10 mouse cellular contexts compared by ENCODE assay signal in the genomic region with DNA sequence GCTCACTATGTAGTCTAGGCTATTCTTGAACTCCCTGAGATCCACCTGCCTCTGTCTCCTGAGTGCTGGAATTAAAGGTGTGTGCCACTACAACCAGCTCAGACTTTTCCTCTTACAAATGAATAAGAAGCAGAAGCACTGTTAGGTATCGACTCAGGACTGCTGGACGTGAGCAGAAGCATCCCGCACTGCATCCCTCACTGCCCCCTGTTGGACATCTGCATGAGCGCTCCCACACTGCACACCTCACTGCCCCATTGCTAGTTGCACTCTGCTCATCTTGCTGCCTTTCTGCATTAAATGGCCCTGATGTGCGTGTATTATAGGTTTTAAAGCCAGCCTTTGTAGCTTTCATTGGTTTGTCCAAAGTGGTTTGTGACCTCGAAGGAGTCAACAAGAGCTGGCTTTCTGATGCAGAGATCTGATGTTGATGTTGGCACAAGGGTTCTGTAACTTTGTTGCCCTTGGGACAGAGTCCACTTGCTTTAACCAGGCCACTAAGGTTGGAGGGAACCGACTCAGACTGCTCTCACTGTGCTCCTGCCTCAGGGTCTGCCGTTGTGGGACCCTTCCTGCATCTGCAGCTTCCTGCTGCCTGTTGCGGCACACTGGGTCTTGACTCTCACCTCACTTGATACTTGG. TPM values are rescaled to one million over a fixed set of nuclear protein-coding genes. Genes with fewer than 3 reads are reported as not detected.
DNase-seq lines count a peak whose midpoint lies in the region; TF ChIP-seq lines count a peak whose summit lies in the region.
"Had no signal": no experiment of that assay in that cellular context is flagged by ENCODE, and none has a peak within 500 bp of the region (broad histone marks: within the 10 kb centered on the region; RNA-seq: fewer than 3 reads in every experiment).

No protein-coding gene starts in this region.

- peak; percentile 60 for DNase-seq in heart, postnatal 4 days
- DNase-seq in heart, adult 8-10 months (ENCODE audit: low spot score): no peak
- peak; percentile 47 for DNase-seq in thymus, postnatal 4 days
- DNase-seq in thymus, postnatal 36 days: no peak
- peak; percentile 62 for DNase-seq in splenic B cell, adult 2 months (ENCODE audit: low read depth, low spot score)
- DNase-seq in gastrocnemius, adult 8-10 months (ENCODE audit: low spot score in 2 of 2): no peak
- no peak for DNase-seq in right cerebral cortex, postnatal 25 days
- DNase-seq: layer of hippocampus, postnatal 36 days had no signal

- H3K27me3 ChIP-seq in splenic B cell, adult 2 months (ENCODE audit: control insufficient read depth, insufficient read depth, low read length, poor library complexity, severe bottlenecking): no peaks in the 10 kb centered on the region
- H3K27me3 ChIP-seq: embryonic facial prominence, embryonic 13.5 days had no signal

- no peak overlapping the region for H3K4me3 ChIP-seq in embryonic fibroblast, embryonic 13.5 days (ENCODE audit: insufficient read depth, low read length)
- H3K4me3 ChIP-seq: embryonic facial prominence, embryonic 13.5 days had no signal

- H3K36me3 ChIP-seq in splenic B cell, adult 2 months (ENCODE audit: control insufficient read depth, insufficient read depth, low read length, poor library complexity, severe bottlenecking): peaks cover 11% of the 10 kb centered on the region; the same call in 1 of the 2 replicates

- TF ChIP-seq CTCF in embryonic fibroblast, embryonic 13.5 days (IDR thresholded peaks at IDR 0.05; ENCODE audit: borderline replicate concordance, insufficient read depth, low read length): peak; percentile 90; the same call in 1 of the 2 replicates

- TF ChIP-seq POLR2A in embryonic fibroblast, embryonic 13.5 days (IDR thresholded peaks at IDR 0.05; ENCODE audit: low read depth, low read length): no peak

- H3K27ac ChIP-seq in embryonic fibroblast, embryonic 13.5 days (ENCODE audit: insufficient read depth, low read length): no peak overlapping the region
- H3K27ac ChIP-seq: embryonic facial prominence, embryonic 13.5 days had no signal

- H3K4me1 ChIP-seq in embryonic fibroblast, embryonic 13.5 days (ENCODE audit: control insufficient read depth, insufficient read depth, low read length): no peaks in the 10 kb centered on the region; the same call in 1 of the 2 replicates

RNA-seq across cellular contexts. Expression of a gene that starts 2.2 kb away (rescaled TPM):
- 10 to 100 TPM; 21.7 to 23.3 TPM for total RNA-seq in heart, postnatal 4 days (2021)
- total RNA-seq in heart, adult 8-10 months (2022): 10 to 100 TPM; 21.1 to 25.4 (median 21.4) TPM
- 20.4 and 21.3 TPM in 2 replicates for polyA plus RNA-seq in embryonic fibroblast, embryonic 13.5 days (2011; ENCODE audit: insufficient read length, low read depth, missing spikeins)
- 10 to 100 TPM; 28.6 to 35.4 (median 31.8) TPM for total RNA-seq in gastrocnemius, adult 8-10 months (2022)

RNA-seq across cellular contexts. Expression of a gene that starts 6.8 kb away (rescaled TPM):
- total RNA-seq in heart, postnatal 4 days (2021): 1 to 10 TPM; 4.3 to 4.6 TPM
- total RNA-seq in heart, adult 8-10 months (2022): 1 to 10 TPM in 3 of 4 experiments, under 1 TPM in 1; 0.54 to 2.1 (median 1.1) TPM
- not detected in 2 replicates for polyA plus RNA-seq in embryonic fibroblast, embryonic 13.5 days (2011; ENCODE audit: insufficient read length, low read depth, missing spikeins)
- not detected for total RNA-seq in gastrocnemius, adult 8-10 months (2022)

RNA-seq across cellular contexts. Expression of a gene that starts 32.2 kb away (rescaled TPM):
- 10 to 100 TPM; 48.1 to 49.6 TPM for total RNA-seq in heart, postnatal 4 days (2021)
- 10 to 100 TPM in 3 of 4 experiments, 1 to 10 TPM in 1; 7.0 to 23.9 (median 12.6) TPM for total RNA-seq in heart, adult 8-10 months (2022)
- 60.9 and 68.2 TPM in 2 replicates for polyA plus RNA-seq in embryonic fibroblast, embryonic 13.5 days (2011; ENCODE audit: insufficient read length, low read depth, missing spikeins)
- 100 to 1,000 TPM; 114 to 232 (median 117) TPM for total RNA-seq in gastrocnemius, adult 8-10 months (2022)

Comparison
In these comparisons a context has a peak if more than half of its experiments do, and no peak if none do; other contexts are left out.
1. DNase-seq: peak in heart, postnatal 4 days (single experiment), thymus, postnatal 4 days (single experiment) and splenic B cell, adult 2 months (single experiment); none in heart, adult 8-10 months (single experiment), thymus, postnatal 36 days (0 of 2), gastrocnemius, adult 8-10 months (0 of 2) and right cerebral cortex, postnatal 25 days (single experiment).